Mouse (Mus musculus): ENCODE measurements around the gene Gal3st1.

DNA sequence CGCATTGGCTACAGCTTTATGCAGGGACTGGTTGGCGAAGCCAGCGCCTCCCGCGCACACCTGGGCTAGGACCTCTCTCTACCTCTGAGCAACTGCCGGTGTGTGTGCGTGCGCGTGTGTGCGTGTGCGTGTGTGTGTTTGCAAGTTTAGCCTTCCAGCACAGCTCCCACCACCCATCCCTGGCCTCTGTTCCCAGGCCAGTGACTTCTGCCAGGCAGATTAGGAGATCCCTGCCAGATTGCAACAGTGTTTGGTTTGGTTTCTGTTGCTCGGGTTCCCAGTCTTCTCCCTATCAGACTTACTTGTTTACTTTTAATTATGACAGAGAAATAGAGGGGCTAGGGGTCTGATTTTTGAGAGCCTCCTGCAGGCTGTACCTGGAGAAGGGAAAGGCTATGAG, 48.5 kb downstream of the Gal3st1 start:
- no peak for TF ChIP-seq CTCF (conservative IDR thresholded peaks at IDR 0.05 in 1 of 2, IDR thresholded peaks at IDR 0.05 in 1 of 2; ENCODE audit: low read depth in 2 of 2, low read length in 2 of 2)
- TF ChIP-seq RAD21 (IDR thresholded peaks at IDR 0.05; ENCODE audit: low read depth, low read length) = no peak
- TF ChIP-seq POLR2A (IDR thresholded peaks at IDR 0.05; ENCODE audit: low read depth, low read length) = no peak
- no peak for TF ChIP-seq EP300 (IDR thresholded peaks at IDR 0.05; ENCODE audit: low read length)
